Mouse (Mus musculus) limb, embryonic 14.5 days (tissue): Measurements from ENCODE around the gene Klc1. TPM values are rescaled to one million over a fixed set of nuclear protein-coding genes. Genes with fewer than 3 reads are reported as not detected.
A peak's percentile ranks its signal among the peaks of the same experiment; 100 is the strongest.

Source experiments
- ATAC-seq: fragments of 200-750 bp; cut with Nextera tagmentation; 2 replicates; pipeline ENCODE4 v1.8.0; 2017; ENCODE audit warnings: low read depth, moderate number of reproducible peaks, moderate TSS enrichment; ENCODE audit not compliant: low FRiP score
- DNase-seq: peaks from one replicate; pipeline ENCODE4 v3.0.0-alpha.2; 2015; ENCODE audit warnings: low spot score
- H3K27ac ChIP-seq: fragments of 300-500 bp; sonication (generic); replicated peaks from 2 replicates; pipeline ENCODE4 v1.5.1; 2014; ENCODE audit warnings: low read depth, mild to moderate bottlenecking, low read length, moderate library complexity, mixed read lengths
- H3K27me3 ChIP-seq: fragments of 300-500 bp; sonication (generic); 2 replicates; pipeline ENCODE4 v1.6.1; 2014; ENCODE audit warnings: low read length, mixed read lengths; ENCODE audit not compliant: control insufficient read depth, insufficient read depth
- H3K36me3 ChIP-seq: fragments of 300-500 bp; sonication (generic); 2 replicates; pipeline ENCODE4 v1.6.1; 2014; ENCODE audit warnings: mild to moderate bottlenecking, low read length, moderate library complexity, mixed read lengths; ENCODE audit not compliant: control insufficient read depth, insufficient read depth
- H3K4me1 ChIP-seq: fragments of 300-500 bp; sonication (generic); 2 replicates; pipeline ENCODE4 v1.6.1; 2014; ENCODE audit warnings: antibody characterized with exemption, low read length, mixed read lengths; ENCODE audit not compliant: control insufficient read depth, insufficient read depth
- H3K4me2 ChIP-seq: fragments of 300-500 bp; sonication (generic); replicated peaks from 2 replicates; pipeline ENCODE4 v1.6.1; 2014; ENCODE audit warnings: low read depth, mild to moderate bottlenecking, low read length, moderate library complexity; ENCODE audit not compliant: severe bottlenecking
- H3K4me3 ChIP-seq: fragments of 300-500 bp; sonication (generic); replicated peaks from 2 replicates; pipeline ENCODE4 v1.5.1; 2014; ENCODE audit warnings: low read length
- H3K9ac ChIP-seq: fragments of 300-500 bp; sonication (generic); 2 replicates; pipeline ENCODE4 v1.6.1; 2014; ENCODE audit warnings: mild to moderate bottlenecking, low read depth, low read length, moderate library complexity; ENCODE audit not compliant: severe bottlenecking
- H3K9me3 ChIP-seq: fragments of 300-500 bp; sonication (generic); 2 replicates; pipeline ENCODE4 v1.6.1; 2016; ENCODE audit warnings: low read length; ENCODE audit not compliant: control insufficient read depth
- POLR2A ChIP-seq: fragments of 200-500 bp; IDR thresholded peaks from 2 replicates; pipeline ENCODE4 v1.8.0; 2012; ENCODE audit warnings: inconsistent platforms, mild to moderate bottlenecking, moderate library complexity, borderline replicate concordance; ENCODE audit not compliant: insufficient read depth, insufficient read length; ENCODE audit errors: extremely low read depth
- WGBS: fragments of 180-500 bp; shearing (Covaris S2); extraction: QIAGEN DNeasy Blood & Tissue Kit; methylation state at CpG from one replicate; pipeline ENCODE4 v1.1.7; 2014; 5-methylcytosine and 5-hydroxymethylcytosine counted together
- polyA plus RNA-seq, 2 experiments: library from polyadenylated mRNA; depleted of rRNA in 1 of 2; stranded (reverse) in 1 of 2; unstranded in 1 of 2; fragments of >200 nt; fragmentation: Nextera tagmentation in 1 of 2; extraction: Ambion mirVana in 1 of 2; gene quantifications; 2 replicates each; pipeline versions ENCODE4 v1.2.1 to v1.2.3; 2012 to 2014

The Klc1 gene
- polyA plus RNA-seq, 2 experiments = 104 to 137 TPM

GRCm38 (mm10) chr12:111757561-111758325, 906 bp upstream of the Klc1 start:
- Histone ChIP-seq H3K9me3 (no peaks in the 10 kb centered on the region), H3K4me1 (peaks cover 15% of the 10 kb centered on the region; the same call in 1 of the 2 replicates), H3K27ac (no peak overlapping the region), H3K4me2 (peak overlapping the region; percentile 99), H3K36me3 (peaks cover 6% of the 10 kb centered on the region; the same call in 1 of the 2 replicates), H3K4me3 (peak overlapping the region; percentile 90), H3K9ac (peak overlapping the region; percentile 87), H3K27me3 (no peaks in the 10 kb centered on the region)
- no peak for DNase-seq
- ATAC-seq = no peak
- 32% methylated on average over 10 of the region's 10 CpGs for WGBS
- no peak for TF ChIP-seq POLR2A

GRCm38 (mm10) chr12:111759176-111760061, 770 bp downstream of the Klc1 start:
- 1% methylated on average over 34 of the region's 35 CpGs for WGBS
- Histone ChIP-seq H3K27me3 (no peaks in the 10 kb centered on the region), H3K27ac (peak overlapping the region; percentile 81), H3K4me2 (peak overlapping the region; percentile 99), H3K9ac (peak overlapping the region; percentile 87), H3K9me3 (no peaks in the 10 kb centered on the region), H3K4me1 (peaks cover 11% of the 10 kb centered on the region; the same call in 1 of the 2 replicates), H3K36me3 (peaks cover 7% of the 10 kb centered on the region; the same call in 1 of the 2 replicates), H3K4me3 (peak overlapping the region; percentile 90)
- DNase-seq = peak; percentile 14
- ATAC-seq = peak; percentile 39
- no peak for TF ChIP-seq POLR2A

- H3K9ac ChIP-seq = no peak overlapping the region
- H3K36me3 ChIP-seq = peaks cover 7% of the 10 kb centered on the region
- DNase-seq = no peak
- peak overlapping the region; percentile 90 for H3K4me3 ChIP-seq
- no peak for TF ChIP-seq POLR2A
- H3K27ac ChIP-seq = no peak overlapping the region
- H3K4me1 ChIP-seq = peaks cover 11% of the 10 kb centered on the region; the same call in 1 of the 2 replicates
- H3K4me2 ChIP-seq = peak overlapping the region; percentile 99
- ATAC-seq = no peak
- H3K9me3 ChIP-seq = no peaks in the 10 kb centered on the region
- no peaks in the 10 kb centered on the region for H3K27me3 ChIP-seq
- 61% methylated on average over 7 of the region's 7 CpGs for WGBS
Observed at GRCm38 (mm10) chr12:111760306-111760908, 1.8 kb downstream of the Klc1 start.

GRCm38 (mm10) chr12:111762620-111763280, 4.1 kb downstream of the Klc1 start:
- Histone ChIP-seq H3K4me1 (peaks cover 14% of the 10 kb centered on the region), H3K4me3 (no peak overlapping the region), H3K36me3 (peaks cover 7% of the 10 kb centered on the region), H3K4me2 (no peak overlapping the region), H3K27me3 (no peaks in the 10 kb centered on the region), H3K9me3 (no peaks in the 10 kb centered on the region), H3K9ac (no peak overlapping the region), H3K27ac (no peak overlapping the region)
- no peak for TF ChIP-seq POLR2A
- no peak for DNase-seq
- no peak for ATAC-seq
- 86% methylated on average over 13 of the region's 13 CpGs for WGBS
